Mouse (Mus musculus): ENCODE results near the gene A630095N17Rik. TPM values are rescaled to one million over a fixed set of nuclear protein-coding genes. Genes with fewer than 3 reads are reported as not detected.

A630095N17Rik gene
- polyA plus RNA-seq, 1 experiment from 2014 or later, result not detected

DNA sequence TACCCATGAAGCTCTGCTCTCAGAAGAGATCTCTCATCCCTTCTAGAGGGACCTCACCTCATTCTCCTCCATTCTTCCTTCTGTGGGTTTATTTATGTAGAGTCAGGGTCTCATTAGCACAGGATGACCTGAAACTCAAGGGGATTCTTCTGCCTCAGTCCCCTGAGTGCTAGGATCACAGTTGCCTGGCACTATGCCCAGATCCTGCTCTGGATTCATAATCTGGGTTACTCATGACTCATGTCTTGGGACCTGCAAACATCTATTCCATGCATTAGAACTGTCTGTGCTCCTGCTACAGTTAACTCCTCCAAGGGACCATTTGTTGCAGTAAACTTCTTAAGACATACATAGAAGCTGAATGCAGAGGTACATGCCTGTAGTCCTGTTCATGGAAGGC is 29.4 kb upstream of the A630095N17Rik start:
- Histone ChIP-seq H3K36me3 (ENCODE audit: insufficient read depth, low read length) (no peaks in the 10 kb centered on the region), H3K4me2 (replicated peaks; ENCODE audit: low read depth, low read length) (no peak overlapping the region), H3K4me1 (ENCODE audit: insufficient read depth, low read depth, low read length) (no peaks in the 10 kb centered on the region), H3K9ac (replicated peaks; ENCODE audit: low read depth) (no peak overlapping the region), H3K4me3 (ENCODE audit: low read depth, low read length) (no peak overlapping the region), H3K9me3 (ENCODE audit: low read length) (no peaks in the 10 kb centered on the region), H3K27me3 (replicated peaks; ENCODE audit: insufficient read depth, low read length) (peaks cover 15% of the 10 kb centered on the region), H3K27ac (ENCODE audit: low read length) (no peak overlapping the region)
- DNase-seq (ENCODE audit: low spot score), result no peak
- ATAC-seq, result no peak
- TF ChIP-seq EP300 (IDR thresholded peaks at IDR 0.05), result no peak
- no peak for TF ChIP-seq CTCF (IDR thresholded peaks at IDR 0.05)

- Histone ChIP-seq H3K4me1 (ENCODE audit: insufficient read depth, low read depth, low read length) (no peaks in the 10 kb centered on the region), H3K4me3 (ENCODE audit: low read depth, low read length) (no peak overlapping the region), H3K9me3 (ENCODE audit: low read length) (no peaks in the 10 kb centered on the region), H3K27ac (ENCODE audit: low read length) (no peak overlapping the region), H3K9ac (replicated peaks; ENCODE audit: low read depth) (no peak overlapping the region), H3K27me3 (replicated peaks; ENCODE audit: insufficient read depth, low read length) (no peaks in the 10 kb centered on the region), H3K36me3 (ENCODE audit: insufficient read depth, low read length) (no peaks in the 10 kb centered on the region), H3K4me2 (replicated peaks; ENCODE audit: low read depth, low read length) (no peak overlapping the region)
- ATAC-seq (no peak), DNase-seq (ENCODE audit: low spot score) (no peak)
- WGBS, result 49% methylated on average over 10 of the region's 10 CpGs
- TF ChIP-seq EP300 (IDR thresholded peaks at IDR 0.05), result no peak
- TF ChIP-seq CTCF (IDR thresholded peaks at IDR 0.05), result no peak
Observed at GRCm38 (mm10) chr1:75255516-75256046, 23.7 kb upstream of the A630095N17Rik start.

DNA sequence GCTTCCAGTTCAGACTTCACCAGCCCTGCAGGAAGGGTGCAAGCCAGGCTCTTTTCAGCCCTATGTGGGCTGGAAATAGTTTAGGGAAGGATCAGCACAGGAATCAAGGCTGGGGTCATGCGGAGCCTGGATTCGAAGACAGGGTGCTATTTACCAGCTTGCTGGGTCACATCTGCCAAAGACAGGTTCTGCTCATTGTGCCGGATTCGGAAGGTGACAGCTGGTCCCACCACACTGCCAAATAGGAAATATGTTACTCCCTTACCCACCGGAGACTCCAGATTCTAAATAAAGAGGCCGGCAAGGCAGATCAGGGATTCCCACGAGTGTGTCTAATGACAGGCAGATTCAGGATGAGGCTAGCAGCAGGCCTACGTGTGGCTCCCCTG is 22.7 kb upstream of the A630095N17Rik start:
- H3K36me3 ChIP-seq (ENCODE audit: insufficient read depth, low read length), result no peaks in the 10 kb centered on the region
- DNase-seq (ENCODE audit: low spot score) (no peak), ATAC-seq (no peak)
- no peak overlapping the region for H3K27ac ChIP-seq (ENCODE audit: low read length)
- H3K4me2 ChIP-seq (replicated peaks; ENCODE audit: low read depth, low read length), result no peak overlapping the region
- no peaks in the 10 kb centered on the region for H3K4me1 ChIP-seq (ENCODE audit: insufficient read depth, low read depth, low read length)
- WGBS, result 65% methylated on average over 8 of the region's 8 CpGs
- H3K27me3 ChIP-seq (replicated peaks; ENCODE audit: insufficient read depth, low read length), result no peaks in the 10 kb centered on the region
- no peak for TF ChIP-seq EP300 (IDR thresholded peaks at IDR 0.05)
- no peak for TF ChIP-seq CTCF (IDR thresholded peaks at IDR 0.05)
- H3K9me3 ChIP-seq (ENCODE audit: low read length), result no peaks in the 10 kb centered on the region
- no peak overlapping the region for H3K9ac ChIP-seq (replicated peaks; ENCODE audit: low read depth)
- no peak overlapping the region for H3K4me3 ChIP-seq (ENCODE audit: low read depth, low read length)

DNA sequence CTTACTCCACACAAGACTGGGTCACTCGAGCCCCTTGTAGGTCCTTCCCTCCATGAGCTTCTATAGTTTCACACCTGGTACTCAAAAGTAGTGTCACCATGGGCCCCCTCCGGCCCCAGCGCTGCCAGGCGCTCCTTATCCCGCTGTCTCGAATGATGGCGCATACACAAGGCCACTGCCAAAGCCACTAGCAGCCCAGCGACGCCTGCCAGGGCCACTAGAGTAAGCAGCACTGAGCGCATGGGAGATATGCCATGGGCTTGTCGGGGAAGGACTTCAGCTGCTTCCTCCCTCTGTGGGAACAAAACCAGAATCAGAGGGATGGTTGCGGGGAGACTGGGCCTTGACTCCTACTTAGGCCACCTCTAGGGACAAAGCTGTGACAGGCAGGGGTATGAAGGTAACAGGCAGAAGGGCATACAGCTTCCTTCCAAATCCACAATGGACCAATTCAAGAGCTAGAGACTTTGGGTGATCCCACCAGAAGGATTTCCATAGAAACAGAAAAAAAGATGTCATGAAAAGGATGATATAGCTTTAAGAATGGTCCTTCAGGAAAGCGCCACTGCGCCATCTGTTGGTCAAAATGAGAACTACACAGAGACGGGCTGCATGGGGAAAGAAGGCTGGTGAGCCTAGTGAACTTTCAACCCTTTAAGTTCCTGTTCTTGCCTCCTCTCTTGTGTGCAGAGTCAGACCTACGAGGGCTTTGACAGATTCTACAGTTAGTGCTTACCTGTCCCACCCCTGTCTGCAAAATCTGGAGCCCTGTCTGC is 22.1 kb upstream of the A630095N17Rik start:
- no peaks in the 10 kb centered on the region for H3K27me3 ChIP-seq (replicated peaks; ENCODE audit: insufficient read depth, low read length)
- H3K4me3 ChIP-seq (ENCODE audit: low read depth, low read length), result no peak overlapping the region
- H3K27ac ChIP-seq (ENCODE audit: low read length), result no peak overlapping the region
- H3K36me3 ChIP-seq (ENCODE audit: insufficient read depth, low read length), result no peaks in the 10 kb centered on the region
- 59% methylated on average over 16 of the region's 16 CpGs for WGBS
- ATAC-seq (no peak), DNase-seq (ENCODE audit: low spot score) (peak; percentile 63)
- no peak overlapping the region for H3K9ac ChIP-seq (replicated peaks; ENCODE audit: low read depth)
- TF ChIP-seq CTCF (IDR thresholded peaks at IDR 0.05), result peak; percentile 93
- no peak for TF ChIP-seq EP300 (IDR thresholded peaks at IDR 0.05)
- H3K4me2 ChIP-seq (replicated peaks; ENCODE audit: low read depth, low read length), result no peak overlapping the region
- no peaks in the 10 kb centered on the region for H3K9me3 ChIP-seq (ENCODE audit: low read length)
- no peaks in the 10 kb centered on the region for H3K4me1 ChIP-seq (ENCODE audit: insufficient read depth, low read depth, low read length)

DNA sequence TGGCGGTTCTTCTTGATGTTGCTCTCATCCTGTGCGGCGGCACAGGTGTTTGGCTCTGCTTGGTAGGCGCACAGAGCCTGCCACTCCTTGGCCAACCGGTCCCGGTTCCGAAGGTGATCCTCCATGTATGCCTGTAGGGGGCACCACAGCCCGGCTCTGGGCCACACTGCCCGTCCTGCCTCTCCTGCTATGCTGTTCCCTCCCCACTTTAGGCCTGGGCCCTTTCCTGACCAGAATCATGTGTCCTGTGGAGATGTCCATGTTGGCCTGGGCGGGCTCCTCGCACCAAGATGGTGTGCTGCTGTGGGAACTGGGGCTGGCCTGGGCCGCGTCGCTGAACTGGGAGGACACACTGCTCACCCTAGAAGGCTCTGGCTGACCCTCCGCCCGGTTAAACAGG is 21.1 kb upstream of the A630095N17Rik start:
- H3K4me1 ChIP-seq (ENCODE audit: insufficient read depth, low read depth, low read length), result 0 out of 2 replicates have a peak, but pooled peaks cover 5% of the 10 kb centered on the region
- no peaks in the 10 kb centered on the region for H3K9me3 ChIP-seq (ENCODE audit: low read length)
- WGBS, result 74% methylated on average over 16 of the region's 16 CpGs
- ATAC-seq (no peak), DNase-seq (ENCODE audit: low spot score) (no peak)
- H3K36me3 ChIP-seq (ENCODE audit: insufficient read depth, low read length), result no peaks in the 10 kb centered on the region
- H3K27me3 ChIP-seq (replicated peaks; ENCODE audit: insufficient read depth, low read length), result no peaks in the 10 kb centered on the region
- no peak overlapping the region for H3K9ac ChIP-seq (replicated peaks; ENCODE audit: low read depth)
- H3K27ac ChIP-seq (ENCODE audit: low read length), result no peak overlapping the region
- peak; percentile 14; the same call in 1 of the 2 replicates for TF ChIP-seq CTCF (IDR thresholded peaks at IDR 0.05)
- no peak for TF ChIP-seq EP300 (IDR thresholded peaks at IDR 0.05)
- no peak overlapping the region for H3K4me2 ChIP-seq (replicated peaks; ENCODE audit: low read depth, low read length)
- no peak overlapping the region for H3K4me3 ChIP-seq (ENCODE audit: low read depth, low read length)

GRCm38 (mm10) chr1:75252308-75252707 is 20.4 kb upstream of the A630095N17Rik start:
- no peak for DNase-seq (ENCODE audit: low spot score)
- Histone ChIP-seq H3K27me3 (replicated peaks; ENCODE audit: insufficient read depth, low read length) (no peaks in the 10 kb centered on the region), H3K4me1 (ENCODE audit: insufficient read depth, low read depth, low read length) (peaks cover 8% of the 10 kb centered on the region; the same call in 1 of the 2 replicates), H3K4me2 (replicated peaks; ENCODE audit: low read depth, low read length) (no peak overlapping the region), H3K9ac (replicated peaks; ENCODE audit: low read depth) (no peak overlapping the region), H3K4me3 (ENCODE audit: low read depth, low read length) (no peak overlapping the region), H3K27ac (ENCODE audit: low read length) (no peak overlapping the region), H3K36me3 (ENCODE audit: insufficient read depth, low read length) (no peaks in the 10 kb centered on the region), H3K9me3 (ENCODE audit: low read length) (no peaks in the 10 kb centered on the region)
- TF ChIP-seq CTCF (IDR thresholded peaks at IDR 0.05) (no peak), EP300 (IDR thresholded peaks at IDR 0.05) (no peak)
- WGBS, result 57% methylated on average over 13 of the region's 13 CpGs
- ATAC-seq, result no peak
